Mouse (Mus musculus): ENCODE measurements around the gene Inip. TPM values are rescaled to one million over a fixed set of nuclear protein-coding genes. Genes with fewer than 3 reads are reported as not detected.
A peak's percentile ranks its signal among the peaks of the same experiment; 100 is the strongest.

The Inip gene
- polyA plus RNA-seq, 1 experiment from 2014 or later: 40.2 TPM

DNA sequence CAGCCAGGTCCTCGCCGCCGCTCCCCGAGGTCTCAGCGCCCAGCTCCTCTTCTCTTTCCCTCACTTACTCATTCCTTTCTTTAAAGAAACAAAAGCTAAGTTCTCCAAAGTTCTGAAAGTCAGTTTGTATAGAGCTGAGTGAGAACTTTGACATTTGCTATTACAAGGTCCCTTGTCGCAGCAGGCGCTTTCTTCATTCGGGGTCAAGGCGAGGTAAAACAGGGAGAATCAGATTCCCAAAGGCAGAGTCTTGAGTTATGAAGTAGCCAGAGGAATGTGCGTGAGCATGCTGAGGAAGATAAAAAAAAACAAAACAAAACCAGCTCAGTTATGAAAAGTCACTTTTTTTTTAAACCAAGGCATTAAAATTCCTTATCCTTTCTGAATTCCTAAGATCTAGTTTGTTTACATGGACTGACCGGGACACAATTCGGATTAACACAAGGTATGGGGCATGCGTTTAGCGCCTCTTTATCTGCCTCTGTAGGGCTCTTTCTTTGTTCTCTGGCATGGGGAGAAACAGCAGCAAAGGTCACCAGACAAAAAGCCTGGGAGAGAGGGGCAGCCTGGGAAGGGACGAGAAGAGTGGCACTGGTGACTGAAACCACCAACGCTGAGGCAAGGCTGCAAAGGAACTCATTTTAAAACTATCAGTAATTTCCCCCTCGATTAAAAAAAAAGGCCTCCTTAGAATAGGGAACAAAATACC lies 29.1 kb downstream of the Inip start:
- no peak overlapping the region for H3K4me2 ChIP-seq (ENCODE audit: low read length)
- no peak for ATAC-seq (ENCODE audit: insufficient number of reproducible peaks, insufficient read depth, low FRiP score, low read depth)
- 57% methylated on average over 17 of the region's 17 CpGs for WGBS
- H3K4me1 ChIP-seq (ENCODE audit: control insufficient read depth in 2 of 2, insufficient read depth in 2 of 2, low read length in 2 of 2): peaks cover 4 to 7% of the 10 kb centered on the region in 2 experiments; a peak in 2 of 4 replicates
- H3K9me3 ChIP-seq (ENCODE audit: control insufficient read depth, low read length): no peaks in the 10 kb centered on the region
- peaks cover 59% of the 10 kb centered on the region for H3K36me3 ChIP-seq (ENCODE audit: control insufficient read depth, insufficient read depth, low read length)
- no peak overlapping the region for H3K4me3 ChIP-seq (ENCODE audit: control insufficient read depth in 1 of 2, insufficient read depth in 1 of 2, low read depth in 1 of 2, low read length in 2 of 2)
- H3K27ac ChIP-seq (replicated peaks in 1 of 2; ENCODE audit: control insufficient read depth in 1 of 2, insufficient read depth in 1 of 2, low read depth in 2 of 2, low read length in 2 of 2): peak overlapping the region; percentile 4 to 27; a peak in 1 of 4 replicates
- peak overlapping the region; percentile 11; the same call in 1 of the 2 replicates for H3K9ac ChIP-seq (ENCODE audit: low read length)
- H3K27me3 ChIP-seq (ENCODE audit: control insufficient read depth, insufficient read depth, low read length): no peaks in the 10 kb centered on the region

DNA sequence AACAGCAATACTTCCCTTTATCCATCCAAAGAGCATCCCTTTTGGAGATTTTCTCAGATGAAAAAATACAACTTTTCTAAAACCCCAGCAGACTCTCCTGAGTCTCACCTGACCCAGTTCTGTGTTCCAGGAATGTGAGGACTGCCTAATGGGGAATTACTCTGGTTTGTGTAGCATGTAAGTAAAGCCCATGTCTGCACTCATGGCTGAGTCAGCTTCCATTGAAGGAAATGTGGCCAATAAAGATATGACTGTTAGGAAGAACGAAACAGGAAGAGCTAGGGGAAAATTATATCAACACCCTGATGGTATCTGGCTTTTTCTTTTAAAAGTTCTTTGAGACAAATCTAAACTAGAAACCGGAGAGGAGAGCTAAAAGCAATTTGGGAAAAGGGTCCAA lies 33.7 kb downstream of the Inip start:
- Histone ChIP-seq H3K4me2 (ENCODE audit: low read length) (no peak overlapping the region), H3K9me3 (ENCODE audit: control insufficient read depth, low read length) (no peaks in the 10 kb centered on the region), H3K27ac (replicated peaks in 1 of 2; ENCODE audit: control insufficient read depth in 1 of 2, insufficient read depth in 1 of 2, low read depth in 2 of 2, low read length in 2 of 2) (no peak overlapping the region), H3K36me3 (ENCODE audit: control insufficient read depth, insufficient read depth, low read length) (peaks cover 31% of the 10 kb centered on the region), H3K4me3 (ENCODE audit: control insufficient read depth in 1 of 2, insufficient read depth in 1 of 2, low read depth in 1 of 2, low read length in 2 of 2) (no peak overlapping the region), H3K27me3 (ENCODE audit: control insufficient read depth, insufficient read depth, low read length) (no peaks in the 10 kb centered on the region), H3K9ac (ENCODE audit: low read length) (no peak overlapping the region), H3K4me1 (ENCODE audit: control insufficient read depth in 2 of 2, insufficient read depth in 2 of 2, low read length in 2 of 2) (peaks cover 4 to 16% of the 10 kb centered on the region in 2 experiments; a peak in 3 of 4 replicates)
- 68% methylated on average over 2 of the region's 2 CpGs for WGBS
- no peak for ATAC-seq (ENCODE audit: insufficient number of reproducible peaks, insufficient read depth, low FRiP score, low read depth)

DNA sequence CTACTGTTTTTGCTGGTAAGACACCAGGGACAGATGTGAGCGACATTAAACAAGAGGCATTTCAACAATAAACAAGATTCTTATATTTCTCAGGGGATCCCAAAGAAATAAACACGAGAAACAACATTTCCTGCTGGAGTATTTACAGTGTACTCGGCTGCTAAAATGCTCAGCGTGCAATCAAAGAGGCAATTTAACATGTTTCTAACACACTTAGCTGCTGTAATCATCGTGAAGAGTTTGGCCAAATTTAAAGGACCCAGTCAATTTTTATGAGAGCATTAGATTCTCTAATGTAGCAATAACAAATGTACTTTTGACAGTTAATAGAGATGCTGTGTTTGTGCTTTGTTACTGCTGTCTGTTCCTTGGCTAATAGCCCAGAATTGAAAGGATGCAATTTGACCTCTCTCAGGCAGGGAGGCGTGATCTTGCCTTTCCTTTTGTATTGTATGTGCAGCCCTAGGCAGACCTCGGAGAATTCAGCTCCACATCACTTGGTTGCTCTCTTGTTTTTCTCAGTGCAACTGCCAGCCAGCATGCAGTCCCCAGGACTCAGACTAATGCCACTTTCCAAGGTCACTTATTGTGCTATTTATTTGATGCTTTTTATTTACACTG lies 35.9 kb downstream of the Inip start:
- Histone ChIP-seq H3K4me1 (ENCODE audit: control insufficient read depth in 2 of 2, insufficient read depth in 2 of 2, low read length in 2 of 2) (peaks cover 2 to 14% of the 10 kb centered on the region in 2 experiments; a peak in 3 of 4 replicates), H3K36me3 (ENCODE audit: control insufficient read depth, insufficient read depth, low read length) (peaks cover 13% of the 10 kb centered on the region), H3K9ac (ENCODE audit: low read length) (no peak overlapping the region), H3K9me3 (ENCODE audit: control insufficient read depth, low read length) (no peaks in the 10 kb centered on the region), H3K4me2 (ENCODE audit: low read length) (peak overlapping the region; percentile 4), H3K4me3 (ENCODE audit: control insufficient read depth in 1 of 2, insufficient read depth in 1 of 2, low read depth in 1 of 2, low read length in 2 of 2) (no peak overlapping the region), H3K27ac (replicated peaks in 1 of 2; ENCODE audit: control insufficient read depth in 1 of 2, insufficient read depth in 1 of 2, low read depth in 2 of 2, low read length in 2 of 2) (peak overlapping the region; percentile 0 to 61; a peak in 3 of 4 replicates), H3K27me3 (ENCODE audit: control insufficient read depth, insufficient read depth, low read length) (no peaks in the 10 kb centered on the region)
- peak; percentile 47; the same call in 1 of the 2 replicates for ATAC-seq (ENCODE audit: insufficient number of reproducible peaks, insufficient read depth, low FRiP score, low read depth)
- 34% methylated on average over 7 of the region's 7 CpGs for WGBS

DNA sequence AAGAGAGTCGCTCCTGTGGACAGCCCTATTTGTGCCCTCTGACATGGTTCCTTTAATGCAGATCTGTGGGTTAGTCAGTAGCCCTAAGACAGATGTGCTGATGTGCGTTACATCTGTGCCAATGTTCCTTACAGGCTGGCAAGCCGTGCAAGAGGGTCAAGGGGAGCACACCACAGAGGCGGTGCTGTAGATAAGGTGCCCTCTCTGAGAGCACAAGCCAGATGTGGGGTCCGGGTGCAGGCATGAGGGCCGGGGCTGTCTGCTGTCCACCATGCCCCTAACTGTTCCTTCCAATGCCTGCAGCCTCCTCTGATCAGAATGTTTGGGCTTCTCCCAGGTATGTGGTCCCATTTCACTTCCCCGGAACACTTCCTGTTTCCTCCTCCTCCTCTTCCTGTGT lies 36.4 kb downstream of the Inip start:
- 50% methylated on average over 7 of the region's 7 CpGs for WGBS
- Histone ChIP-seq H3K4me1 (ENCODE audit: control insufficient read depth in 2 of 2, insufficient read depth in 2 of 2, low read length in 2 of 2) (peaks cover 2 to 14% of the 10 kb centered on the region in 2 experiments; a peak in 3 of 4 replicates), H3K27me3 (ENCODE audit: control insufficient read depth, insufficient read depth, low read length) (no peaks in the 10 kb centered on the region), H3K27ac (replicated peaks in 1 of 2; ENCODE audit: control insufficient read depth in 1 of 2, insufficient read depth in 1 of 2, low read depth in 2 of 2, low read length in 2 of 2) (peak overlapping the region; percentile 0 to 61), H3K4me2 (ENCODE audit: low read length) (peak overlapping the region; percentile 4), H3K36me3 (ENCODE audit: control insufficient read depth, insufficient read depth, low read length) (peaks cover 8% of the 10 kb centered on the region; the same call in 1 of the 2 replicates), H3K9ac (ENCODE audit: low read length) (no peak overlapping the region), H3K9me3 (ENCODE audit: control insufficient read depth, low read length) (no peaks in the 10 kb centered on the region), H3K4me3 (ENCODE audit: control insufficient read depth in 1 of 2, insufficient read depth in 1 of 2, low read depth in 1 of 2, low read length in 2 of 2) (no peak overlapping the region)
- ATAC-seq (ENCODE audit: insufficient number of reproducible peaks, insufficient read depth, low FRiP score, low read depth): no peak

DNA sequence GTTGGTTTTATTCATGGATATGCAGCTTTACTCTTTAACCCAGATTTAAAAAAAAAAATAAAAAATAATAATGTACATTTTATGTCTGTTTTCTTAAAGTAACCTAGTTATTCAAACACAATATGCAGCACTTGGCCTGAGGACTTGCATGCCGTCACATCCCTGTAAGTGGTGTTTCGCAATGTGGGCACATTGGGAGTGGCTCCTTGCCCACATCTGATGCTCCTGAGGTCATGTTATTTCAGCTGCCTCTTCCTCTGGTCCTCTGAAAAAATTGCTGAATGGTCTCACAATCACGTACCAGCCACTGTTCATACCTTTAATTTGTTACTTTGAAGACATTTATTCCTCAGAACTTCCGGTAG lies 40.0 kb downstream of the Inip start:
- Histone ChIP-seq H3K27ac (replicated peaks in 1 of 2; ENCODE audit: control insufficient read depth in 1 of 2, insufficient read depth in 1 of 2, low read depth in 2 of 2, low read length in 2 of 2) (no peak overlapping the region), H3K9me3 (ENCODE audit: control insufficient read depth, low read length) (no peaks in the 10 kb centered on the region), H3K9ac (ENCODE audit: low read length) (no peak overlapping the region), H3K27me3 (ENCODE audit: control insufficient read depth, insufficient read depth, low read length) (no peaks in the 10 kb centered on the region), H3K4me1 (ENCODE audit: control insufficient read depth in 2 of 2, insufficient read depth in 2 of 2, low read length in 2 of 2) (peaks cover 4 to 22% of the 10 kb centered on the region in 2 experiments; a peak in 3 of 4 replicates), H3K36me3 (ENCODE audit: control insufficient read depth, insufficient read depth, low read length) (no peaks in the 10 kb centered on the region), H3K4me2 (ENCODE audit: low read length) (no peak overlapping the region), H3K4me3 (ENCODE audit: control insufficient read depth in 1 of 2, insufficient read depth in 1 of 2, low read depth in 1 of 2, low read length in 2 of 2) (no peak overlapping the region)
- 67% methylated on average over 4 of the region's 4 CpGs for WGBS
- no peak for ATAC-seq (ENCODE audit: insufficient number of reproducible peaks, insufficient read depth, low FRiP score, low read depth)

DNA sequence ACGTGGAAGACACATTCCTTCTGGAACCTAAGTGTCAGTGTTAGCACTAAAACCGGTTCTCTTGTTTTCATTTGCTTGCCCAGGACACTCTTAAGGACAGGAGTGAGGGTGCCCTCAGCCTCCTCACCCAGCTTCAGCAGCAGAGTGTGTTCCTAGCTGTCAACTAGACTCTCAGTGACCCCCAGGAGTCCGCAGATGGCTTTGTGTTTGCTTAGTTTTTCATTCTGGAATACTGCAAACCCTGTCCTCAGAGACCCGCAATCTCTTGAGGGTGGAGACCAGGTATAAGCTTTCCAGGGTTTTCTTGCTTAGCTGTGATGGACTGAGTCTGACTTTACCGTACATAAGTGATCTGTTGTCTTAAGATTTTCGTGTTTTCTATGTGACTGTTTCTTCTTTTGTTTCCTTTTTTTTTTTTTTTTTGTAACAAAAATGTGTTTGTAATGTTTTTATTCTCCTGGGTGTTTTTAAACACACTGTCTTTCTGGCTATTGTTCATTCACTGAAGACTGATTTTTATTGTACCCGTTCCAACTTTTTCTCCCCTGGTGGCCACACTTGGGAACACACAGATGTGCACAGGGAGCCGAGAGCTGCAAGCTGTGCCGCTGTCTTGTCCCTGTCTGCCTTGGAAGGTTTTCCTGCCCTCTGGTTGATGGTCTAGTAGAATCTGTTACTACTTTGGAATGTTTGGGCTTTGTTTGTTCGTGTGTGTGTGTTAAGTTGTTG lies 40.6 kb downstream of the Inip start:
- H3K4me3 ChIP-seq (ENCODE audit: control insufficient read depth in 1 of 2, insufficient read depth in 1 of 2, low read depth in 1 of 2, low read length in 2 of 2): no peak overlapping the region

DNA sequence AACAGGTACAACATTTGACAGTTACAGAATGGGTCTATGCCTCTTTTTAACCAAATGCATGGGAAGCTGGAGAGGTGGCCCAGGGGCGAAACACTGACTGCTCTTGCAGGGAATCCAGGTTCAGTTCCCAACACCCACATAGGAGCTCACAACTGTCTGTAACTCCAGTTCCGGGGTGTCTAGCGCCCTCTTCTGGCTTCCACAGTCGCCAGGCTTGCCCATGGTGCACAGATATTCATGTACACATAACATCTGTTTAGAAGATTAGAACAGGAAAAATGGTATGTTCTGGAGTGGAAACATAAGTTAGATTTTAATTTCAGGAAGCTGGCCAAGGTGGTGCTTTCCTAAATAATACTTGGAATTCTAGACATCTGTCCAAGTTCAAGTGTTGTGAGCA lies 41.4 kb downstream of the Inip start:
- no peak for ATAC-seq (ENCODE audit: insufficient number of reproducible peaks, insufficient read depth, low FRiP score, low read depth)
- H3K4me3 ChIP-seq (ENCODE audit: control insufficient read depth in 1 of 2, insufficient read depth in 1 of 2, low read depth in 1 of 2, low read length in 2 of 2): no peak overlapping the region
- H3K9ac ChIP-seq (ENCODE audit: low read length): no peak overlapping the region
- H3K9me3 ChIP-seq (ENCODE audit: control insufficient read depth, low read length): no peaks in the 10 kb centered on the region
- no peak overlapping the region for H3K4me2 ChIP-seq (ENCODE audit: low read length)
- peaks cover 4 to 10% of the 10 kb centered on the region in 2 experiments; a peak in 3 of 4 replicates for H3K4me1 ChIP-seq (ENCODE audit: control insufficient read depth in 2 of 2, insufficient read depth in 2 of 2, low read length in 2 of 2)
- H3K27me3 ChIP-seq (ENCODE audit: control insufficient read depth, insufficient read depth, low read length): no peaks in the 10 kb centered on the region
- H3K27ac ChIP-seq (replicated peaks in 1 of 2; ENCODE audit: control insufficient read depth in 1 of 2, insufficient read depth in 1 of 2, low read depth in 2 of 2, low read length in 2 of 2): no peak overlapping the region
- H3K36me3 ChIP-seq (ENCODE audit: control insufficient read depth, insufficient read depth, low read length): no peaks in the 10 kb centered on the region
- 63% methylated on average over 4 of the region's 4 CpGs for WGBS

More for the DNA sequence above, 40.6 kb downstream of the Inip start:
- H3K4me1 ChIP-seq (ENCODE audit: control insufficient read depth in 2 of 2, insufficient read depth in 2 of 2, low read length in 2 of 2): peaks cover 4 to 17% of the 10 kb centered on the region in 2 experiments; a peak in 3 of 4 replicates
- H3K4me2 ChIP-seq (ENCODE audit: low read length): no peak overlapping the region
- WGBS: 59% methylated on average over 10 of the region's 10 CpGs
- H3K27me3 ChIP-seq (ENCODE audit: control insufficient read depth, insufficient read depth, low read length): no peaks in the 10 kb centered on the region
- no peaks in the 10 kb centered on the region for H3K36me3 ChIP-seq (ENCODE audit: control insufficient read depth, insufficient read depth, low read length)
- H3K9ac ChIP-seq (ENCODE audit: low read length): no peak overlapping the region
- H3K9me3 ChIP-seq (ENCODE audit: control insufficient read depth, low read length): no peaks in the 10 kb centered on the region
- H3K27ac ChIP-seq (replicated peaks in 1 of 2; ENCODE audit: control insufficient read depth in 1 of 2, insufficient read depth in 1 of 2, low read depth in 2 of 2, low read length in 2 of 2): no peak overlapping the region; a peak in 1 of 4 replicates
- ATAC-seq (ENCODE audit: insufficient number of reproducible peaks, insufficient read depth, low FRiP score, low read depth): no peak
